Mouse (Mus musculus) megakaryocyte, embryonic 14.5 days (primary cell): ENCODE results near the gene Mettl8. TPM values are rescaled to one million over a fixed set of nuclear protein-coding genes. Genes with fewer than 3 reads are reported as not detected.

Experiments
- H3K27me3 ChIP-seq: replicated peaks from 2 replicates; pipeline ENCODE3; 2012; ENCODE audit warnings: inconsistent platforms
- H3K36me3 ChIP-seq: replicated peaks from 2 replicates; pipeline ENCODE3; 2012; ENCODE audit warnings: low read length, inconsistent platforms, mixed read lengths
- H3K4me1 ChIP-seq: 2 replicates; pipeline ENCODE4 v1.6.1; 2012; ENCODE audit warnings: inconsistent platforms
- H3K4me3 ChIP-seq: replicated peaks from 2 replicates; pipeline ENCODE3; 2012; ENCODE audit warnings: moderate library complexity, mild to moderate bottlenecking, inconsistent platforms
- H3K9me3 ChIP-seq: 2 replicates; pipeline ENCODE4 v1.6.1; 2012; ENCODE audit warnings: inconsistent platforms
- FLI1 ChIP-seq: IDR thresholded peaks from 2 replicates; pipeline ENCODE4 v1.6.1; 2012; ENCODE audit warnings: low read length, inconsistent platforms, mixed read lengths
- GATA1 ChIP-seq: IDR thresholded peaks from 3 replicates; pipeline ENCODE4 v1.6.1; 2012; ENCODE audit warnings: mixed read lengths, low read length, inconsistent platforms, borderline replicate concordance
- polyA plus RNA-seq: library from polyadenylated mRNA; stranded (reverse); fragments of >175 nt; gene quantifications from 2 replicates; pipeline ENCODE4 v1.2.3, GENCODE M21; 2012; ENCODE audit warnings: low replicate concordance; ENCODE audit not compliant: insufficient read depth

The Mettl8 gene
- polyA plus RNA-seq, 1 experiment, result 8.6 TPM

- Histone ChIP-seq H3K27me3 (no peaks in the 10 kb centered on the region), H3K4me1 (peaks cover 55% of the 10 kb centered on the region), H3K4me3 (no peak overlapping the region), H3K36me3 (peaks cover 8% of the 10 kb centered on the region), H3K9me3 (no peaks in the 10 kb centered on the region)
- no peak for TF ChIP-seq FLI1
- no peak for TF ChIP-seq GATA1
Observed at GRCm38 (mm10) chr2:71033987-71034386, 21.4 kb downstream of the Mettl8 start.

- Histone ChIP-seq H3K9me3 (no peaks in the 10 kb centered on the region), H3K36me3 (peaks cover 8% of the 10 kb centered on the region), H3K4me1 (peaks cover 61% of the 10 kb centered on the region), H3K27me3 (no peaks in the 10 kb centered on the region), H3K4me3 (no peak overlapping the region)
- no peak for TF ChIP-seq GATA1
- TF ChIP-seq FLI1, result no peak
Observed at GRCm38 (mm10) chr2:71033014-71033413, 22.4 kb downstream of the Mettl8 start.

- Histone ChIP-seq H3K36me3 (peaks cover 11% of the 10 kb centered on the region), H3K4me1 (peaks cover 61% of the 10 kb centered on the region), H3K27me3 (no peaks in the 10 kb centered on the region), H3K9me3 (no peaks in the 10 kb centered on the region), H3K4me3 (no peak overlapping the region)
- no peak for TF ChIP-seq GATA1
Observed at GRCm38 (mm10) chr2:71031973-71032794, 23.2 kb downstream of the Mettl8 start.

GRCm38 (mm10) chr2:71030663-71031062, 24.7 kb downstream of the Mettl8 start:
- Histone ChIP-seq H3K36me3 (peaks cover 11% of the 10 kb centered on the region), H3K4me1 (peaks cover 77% of the 10 kb centered on the region), H3K9me3 (no peaks in the 10 kb centered on the region), H3K4me3 (no peak overlapping the region), H3K27me3 (no peaks in the 10 kb centered on the region)
- TF ChIP-seq FLI1 (no peak), GATA1 (no peak)

- Histone ChIP-seq H3K27me3 (no peaks in the 10 kb centered on the region), H3K4me1 (peaks cover 88% of the 10 kb centered on the region), H3K36me3 (peaks cover 11% of the 10 kb centered on the region), H3K9me3 (no peaks in the 10 kb centered on the region), H3K4me3 (no peak overlapping the region)
- TF ChIP-seq GATA1 (no peak), FLI1 (no peak)
Observed at GRCm38 (mm10) chr2:71027631-71028030, 27.8 kb downstream of the Mettl8 start.

GRCm38 (mm10) chr2:71026787-71027186, 28.6 kb downstream of the Mettl8 start:
- Histone ChIP-seq H3K27me3 (no peaks in the 10 kb centered on the region), H3K4me1 (peaks cover 82% of the 10 kb centered on the region), H3K4me3 (no peak overlapping the region), H3K9me3 (no peaks in the 10 kb centered on the region), H3K36me3 (peaks cover 11% of the 10 kb centered on the region)
- no peak for TF ChIP-seq GATA1
- no peak for TF ChIP-seq FLI1

- Histone ChIP-seq H3K4me3 (peak overlapping the region; percentile 28), H3K36me3 (peaks cover 11% of the 10 kb centered on the region), H3K9me3 (no peaks in the 10 kb centered on the region), H3K4me1 (peaks cover 80% of the 10 kb centered on the region), H3K27me3 (no peaks in the 10 kb centered on the region)
- TF ChIP-seq FLI1 (no peak), GATA1 (no peak)
Observed at GRCm38 (mm10) chr2:71025576-71026315, 29.6 kb downstream of the Mettl8 start.

- Histone ChIP-seq H3K36me3 (peaks cover 9% of the 10 kb centered on the region), H3K4me1 (peaks cover 76% of the 10 kb centered on the region), H3K9me3 (no peaks in the 10 kb centered on the region), H3K4me3 (no peak overlapping the region), H3K27me3 (no peaks in the 10 kb centered on the region)
- TF ChIP-seq FLI1 (no peak), GATA1 (no peak)
Observed at GRCm38 (mm10) chr2:71023986-71024385, 31.4 kb downstream of the Mettl8 start.

GRCm38 (mm10) chr2:71022991-71023390, 32.4 kb downstream of the Mettl8 start:
- no peaks in the 10 kb centered on the region for H3K9me3 ChIP-seq

GRCm38 (mm10) chr2:71020674-71021073, 34.7 kb downstream of the Mettl8 start:
- no peaks in the 10 kb centered on the region for H3K9me3 ChIP-seq
- no peak for TF ChIP-seq FLI1
- TF ChIP-seq GATA1, result no peak

More at GRCm38 (mm10) chr2:71022991-71023390, 32.4 kb downstream of the Mettl8 start:
- H3K4me1 ChIP-seq, result peaks cover 74% of the 10 kb centered on the region
- H3K4me3 ChIP-seq, result no peak overlapping the region
- TF ChIP-seq GATA1 (no peak), FLI1 (no peak)
- peaks cover 10% of the 10 kb centered on the region for H3K36me3 ChIP-seq
- H3K27me3 ChIP-seq, result no peaks in the 10 kb centered on the region

More at GRCm38 (mm10) chr2:71020674-71021073, 34.7 kb downstream of the Mettl8 start:
- Histone ChIP-seq H3K4me3 (no peak overlapping the region), H3K4me1 (peaks cover 60% of the 10 kb centered on the region), H3K36me3 (peaks cover 27% of the 10 kb centered on the region), H3K27me3 (no peaks in the 10 kb centered on the region)
